Comparison of ENCODE assay signal across 24 mouse cellular contexts in genomic region chr15:97256411-97256810, GRCm38 (mm10).
"Had no signal": no experiment of that assay in that cellular context is flagged by ENCODE, and none has a peak within 500 bp of the region (broad histone marks: within the 10 kb centered on the region; RNA-seq: fewer than 3 reads in every experiment).

No protein-coding gene starts in this region.

- H3K27me3 ChIP-seq: heart, embryonic 13.5 days; heart, embryonic 15.5 days; hindbrain, embryonic 12.5 days; intestine, embryonic 15.5 days; kidney, embryonic 15.5 days; limb, embryonic 13.5 days; limb, embryonic 15.5 days; liver, embryonic 12.5 days had no signal

- H3K4me3 ChIP-seq: heart, adult 2 months; heart, embryonic 13.5 days; heart, embryonic 15.5 days; hindbrain, embryonic 10.5 days; hindbrain, embryonic 12.5 days; intestine, embryonic 15.5 days; kidney, embryonic 15.5 days; layer of hippocampus, adult 2 months; limb, embryonic 13.5 days; limb, embryonic 15.5 days; liver, embryonic 12.5 days had no signal

- DNase-seq: gastrocnemius, postnatal 25 days; heart, adult 2 months; heart, postnatal 14 days; heart, postnatal 36 days; kidney, adult 18-20 months; layer of hippocampus, postnatal 36 days; left cerebral cortex, postnatal 4 days; lung, adult 18-20 months had no signal

- ATAC-seq: hindbrain, embryonic 16.5 days; inflammation-experienced regulatory T-cells, adult 6 months; intestine, embryonic 15.5 days; intestine, postnatal 0 days; liver, embryonic 12.5 days had no signal

- H3K4me1 ChIP-seq: heart, embryonic 15.5 days; hindbrain, embryonic 10.5 days; hindbrain, embryonic 12.5 days; liver, embryonic 12.5 days had no signal

- H3K4me2 ChIP-seq: heart, embryonic 11.5 days; heart, embryonic 13.5 days; heart, embryonic 15.5 days; hindbrain, embryonic 12.5 days; hindbrain, embryonic 14.5 days; intestine, embryonic 15.5 days; kidney, embryonic 15.5 days; limb, embryonic 13.5 days; limb, embryonic 15.5 days; liver, embryonic 12.5 days had no signal

- H3K9me3 ChIP-seq: heart, embryonic 13.5 days; heart, embryonic 15.5 days; hindbrain, embryonic 12.5 days; intestine, embryonic 15.5 days; kidney, embryonic 15.5 days; limb, embryonic 13.5 days; limb, embryonic 15.5 days; liver, embryonic 12.5 days had no signal

- H3K9ac ChIP-seq: heart, embryonic 13.5 days; heart, embryonic 15.5 days; hindbrain, embryonic 12.5 days; hindbrain, embryonic 14.5 days; intestine, embryonic 15.5 days; kidney, embryonic 15.5 days; limb, embryonic 13.5 days; limb, embryonic 15.5 days; liver, embryonic 12.5 days; liver, embryonic 14.5 days had no signal

- H3K36me3 ChIP-seq: heart, embryonic 13.5 days; heart, embryonic 15.5 days; hindbrain, embryonic 10.5 days; hindbrain, embryonic 12.5 days; intestine, embryonic 15.5 days; kidney, embryonic 15.5 days; limb, embryonic 13.5 days; limb, embryonic 15.5 days; liver, embryonic 12.5 days had no signal

- H3K27ac ChIP-seq: heart, adult 2 months; heart, embryonic 13.5 days; heart, embryonic 15.5 days; hindbrain, embryonic 10.5 days; hindbrain, embryonic 12.5 days; hindbrain, embryonic 14.5 days; intestine, embryonic 15.5 days; layer of hippocampus, adult 2 months; limb, embryonic 13.5 days; limb, embryonic 15.5 days; liver, embryonic 12.5 days; liver, embryonic 14.5 days had no signal
